Mouse (Mus musculus): ENCODE measurements around the gene Ackr3.

Ackr3 gene

DNA sequence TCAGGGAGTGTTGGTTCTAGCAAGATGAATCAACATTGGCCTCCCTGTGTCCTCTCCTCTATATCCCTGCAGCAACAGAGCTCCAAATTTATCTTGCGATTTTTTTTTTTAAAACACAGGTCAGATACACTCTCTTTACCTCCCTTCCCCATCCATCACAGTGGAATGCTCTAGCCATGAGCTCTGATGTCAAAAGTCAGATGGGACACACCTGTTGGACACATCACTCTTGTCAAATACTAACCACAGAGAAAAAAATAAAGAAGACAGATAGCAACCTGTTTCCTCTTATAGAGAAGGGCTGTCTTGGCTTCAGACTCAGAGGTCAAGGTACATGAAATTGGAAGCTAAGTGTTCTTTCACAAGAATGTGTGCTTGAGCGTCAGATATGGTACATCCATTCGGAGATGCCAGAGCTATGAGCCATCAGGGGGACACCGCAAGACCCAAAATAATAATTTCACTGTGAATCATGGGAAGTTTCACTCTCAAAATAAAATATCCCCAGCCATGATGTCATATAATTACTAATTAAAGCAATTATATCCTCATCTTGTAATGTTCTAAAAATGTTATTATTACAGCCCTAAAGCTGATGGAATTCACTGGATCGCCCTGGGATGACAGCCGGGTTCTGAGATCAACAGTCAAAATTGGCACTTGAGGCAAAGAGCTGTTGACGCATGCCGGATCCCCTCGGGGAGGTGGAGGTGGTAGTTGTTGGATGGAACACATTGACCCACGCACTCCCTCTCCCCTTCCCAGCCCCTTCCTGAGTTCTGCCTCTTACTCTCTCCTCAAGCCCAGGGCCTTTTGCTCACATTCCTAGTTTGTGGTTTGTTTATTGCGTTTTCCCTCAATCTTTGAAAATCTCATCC, 57.2 kb downstream of the Ackr3 start:
- DNase-seq, result no peak

- no peak for DNase-seq
These were observed 58.6 kb downstream of the Ackr3 start for GRCm38 (mm10) chr1:90262380-90262779.

All from kidney, postnatal 36 days (tissue).